Mouse (Mus musculus): ENCODE measurements around the gene Nelfb.
A peak's percentile ranks its signal among the peaks of the same experiment; 100 is the strongest.

Nelfb gene

DNA sequence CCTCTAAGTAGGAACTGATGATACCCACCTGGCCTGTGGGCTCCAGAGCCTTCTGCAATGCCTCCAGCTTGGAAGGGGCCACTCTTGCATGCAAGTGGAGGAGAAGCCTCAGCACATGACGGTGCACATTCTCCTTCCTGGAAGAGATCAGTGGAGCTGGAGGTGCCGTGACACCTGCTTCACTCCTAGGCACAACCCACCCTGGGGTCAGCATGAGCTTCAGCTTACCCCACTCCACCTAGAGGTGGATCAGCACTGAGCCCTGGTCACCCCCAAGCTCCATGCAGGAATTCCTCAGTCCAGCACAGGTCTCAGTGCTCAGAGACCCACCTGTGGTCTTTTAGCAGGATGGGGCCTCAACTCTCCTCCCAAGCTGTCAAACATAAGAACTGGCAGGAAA, 10.7 kb downstream of the Nelfb start:
- ATAC-seq (ENCODE audit: insufficient number of reproducible peaks, low FRiP score, low TSS enrichment) = no peak

DNA sequence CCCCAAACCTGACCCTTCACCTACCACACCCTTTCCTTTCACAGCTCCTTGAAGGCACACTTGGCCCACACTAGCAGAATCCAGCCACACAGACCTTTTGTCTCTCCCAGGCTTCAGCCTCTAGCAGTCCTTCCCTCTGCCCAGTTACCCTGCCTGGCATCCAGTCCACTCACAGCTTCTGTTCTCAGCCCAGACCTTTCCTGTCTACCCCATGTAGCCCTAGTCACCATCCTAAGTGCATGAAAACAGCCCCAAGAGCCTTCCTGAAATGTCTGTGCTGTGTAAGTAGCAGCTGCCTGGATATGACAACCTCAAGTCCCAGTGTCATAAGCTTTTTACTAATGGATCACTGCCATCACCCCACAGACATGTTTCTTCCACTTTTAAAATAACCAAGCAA, 13.3 kb downstream of the Nelfb start:
- ATAC-seq (ENCODE audit: insufficient number of reproducible peaks, low FRiP score, low TSS enrichment) = no peak

DNA sequence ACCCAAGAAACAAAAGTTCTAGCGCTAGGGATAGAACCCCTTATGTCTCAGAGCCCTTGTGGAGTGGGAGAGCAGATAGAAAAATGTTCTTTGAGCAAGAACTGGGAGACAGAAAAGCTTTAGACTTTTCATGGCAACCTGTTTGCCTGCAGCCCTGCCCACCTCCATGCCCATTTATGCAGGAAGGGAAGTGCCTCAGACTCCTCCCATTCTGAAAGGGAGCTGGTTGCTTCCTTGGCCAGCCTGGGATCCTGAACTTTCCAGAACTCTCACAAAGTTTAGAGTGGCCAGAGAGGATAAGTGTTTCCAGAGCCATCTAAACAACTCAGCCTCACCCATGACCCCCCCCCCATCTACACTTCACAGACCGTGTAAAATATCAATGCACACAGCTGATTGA, 14.1 kb downstream of the Nelfb start:
- no peak for ATAC-seq (ENCODE audit: insufficient number of reproducible peaks, low FRiP score, low TSS enrichment)

DNA sequence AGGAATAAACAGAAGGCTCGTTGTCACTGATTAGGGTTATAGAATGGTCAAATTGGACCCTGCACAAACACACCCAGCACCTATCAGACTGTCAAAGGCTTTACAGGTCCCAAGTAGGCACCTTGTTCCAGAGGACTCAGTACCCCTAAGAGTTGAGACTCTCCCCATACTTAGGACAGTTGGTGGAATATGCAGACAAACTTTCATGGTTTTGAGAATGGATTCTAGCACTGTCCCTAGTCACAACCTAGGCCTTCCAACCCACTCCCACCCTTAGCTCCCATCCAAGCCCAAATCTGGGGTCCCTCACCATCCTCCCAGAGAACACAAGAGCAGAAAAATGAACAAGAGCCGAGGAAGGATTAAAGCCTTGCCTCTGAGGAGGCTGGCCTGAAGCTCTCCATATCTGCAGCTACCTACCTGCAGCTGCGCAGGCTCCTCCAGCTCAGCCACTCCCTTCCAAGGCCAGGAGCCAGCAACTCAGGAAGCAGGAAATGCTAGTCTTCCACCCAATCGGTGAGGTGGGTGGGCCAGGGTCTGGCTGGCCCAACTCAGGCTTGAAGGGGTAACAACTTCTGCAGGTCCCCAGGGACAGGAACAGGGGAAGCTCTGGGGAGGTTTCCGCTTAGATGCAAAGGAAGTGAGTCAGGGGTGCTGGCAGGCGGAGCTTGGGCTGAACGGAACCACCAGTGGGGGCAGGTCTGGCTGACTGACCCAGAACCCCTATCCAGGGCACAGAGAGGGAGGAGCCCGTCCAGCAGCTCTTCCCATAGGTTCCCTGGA, 14.9 kb downstream of the Nelfb start, which contains the start of gene Tor4a:
Gene Tor4a (minus strand): TSS at position 715 of the 783 bp plus-strand sequence.
- ATAC-seq (ENCODE audit: insufficient number of reproducible peaks, low FRiP score, low TSS enrichment) = no peak

DNA sequence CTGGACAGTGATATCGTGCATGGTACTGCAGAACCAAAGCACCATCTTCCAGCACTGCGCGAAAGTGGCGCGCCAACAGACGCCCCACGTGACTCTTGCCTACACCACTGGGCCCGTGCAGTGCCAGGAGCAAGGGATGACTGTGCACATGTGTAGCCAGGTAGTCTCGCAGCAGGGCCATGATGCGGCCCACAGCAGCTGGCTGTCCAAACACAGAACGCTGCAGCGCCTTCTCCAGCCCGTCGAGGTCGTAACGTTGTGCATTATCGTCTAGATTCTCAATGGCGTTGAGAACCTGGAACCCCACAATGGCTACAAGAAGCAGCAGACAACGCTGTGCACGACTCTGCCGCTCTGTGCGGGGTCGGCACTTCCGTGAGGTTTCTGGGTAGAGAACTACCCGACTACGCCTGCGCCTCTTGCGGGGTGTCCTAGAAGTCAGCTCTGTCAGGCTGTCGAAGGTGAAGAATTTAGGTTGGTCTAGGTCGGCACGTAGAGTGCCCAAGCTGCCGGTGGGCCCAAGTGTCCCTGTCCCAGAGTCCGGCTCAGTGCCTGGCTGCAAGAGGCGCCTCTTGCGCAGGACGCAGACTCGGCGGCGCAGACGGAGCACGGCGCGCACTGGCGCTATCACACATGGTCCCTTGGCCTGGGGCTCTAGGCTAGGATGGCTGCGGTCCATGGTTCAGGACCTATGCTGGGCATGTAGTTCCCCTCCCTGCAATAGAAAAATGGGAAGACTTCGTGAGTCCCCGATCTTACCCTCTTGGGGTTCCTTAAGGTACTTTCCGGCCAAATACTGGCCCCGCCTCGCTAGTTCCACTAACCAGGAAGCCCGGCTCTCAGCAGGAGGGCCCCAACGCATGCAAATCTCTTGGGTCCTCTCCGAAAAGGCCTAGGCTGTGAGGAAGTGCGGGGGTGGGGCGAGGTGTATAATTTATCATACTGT, 15.8 kb downstream of the Nelfb start:
- no peak for ATAC-seq (ENCODE audit: insufficient number of reproducible peaks, low FRiP score, low TSS enrichment)

DNA sequence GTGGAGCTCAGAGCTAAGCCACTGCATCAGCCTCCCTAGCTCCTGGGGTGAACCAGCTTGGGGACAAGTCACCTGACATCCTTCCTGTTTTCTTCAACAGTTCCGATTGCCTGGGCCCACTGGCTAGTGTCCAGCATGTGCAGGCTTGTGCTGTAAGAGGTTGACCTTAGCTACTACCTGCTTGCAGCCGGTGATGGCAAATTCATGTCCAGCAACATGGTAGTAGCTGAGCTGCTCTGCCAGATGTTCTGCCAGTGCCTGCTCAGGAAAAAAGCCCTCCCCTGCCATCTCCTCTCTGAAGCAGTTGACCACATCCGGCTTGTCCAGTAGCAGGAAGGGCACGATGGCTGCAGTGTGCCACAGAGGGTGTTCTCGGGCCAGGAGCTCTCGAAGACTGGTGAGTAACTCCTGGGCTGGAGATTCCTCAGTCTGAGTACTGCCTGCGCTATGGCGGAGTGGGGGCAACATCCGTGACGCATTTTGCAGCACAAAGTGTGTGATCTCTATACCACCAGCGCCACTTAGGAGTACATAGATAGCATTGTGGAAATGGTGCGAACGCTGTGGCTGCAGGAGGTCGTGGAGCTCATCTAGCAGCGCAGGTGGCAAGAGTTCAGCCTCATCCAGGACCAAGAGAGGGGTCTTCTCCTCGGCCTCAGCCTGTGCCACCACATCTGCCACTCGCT, 16.7 kb downstream of the Nelfb start:
- ATAC-seq (ENCODE audit: insufficient number of reproducible peaks, low FRiP score, low TSS enrichment) = no peak

DNA sequence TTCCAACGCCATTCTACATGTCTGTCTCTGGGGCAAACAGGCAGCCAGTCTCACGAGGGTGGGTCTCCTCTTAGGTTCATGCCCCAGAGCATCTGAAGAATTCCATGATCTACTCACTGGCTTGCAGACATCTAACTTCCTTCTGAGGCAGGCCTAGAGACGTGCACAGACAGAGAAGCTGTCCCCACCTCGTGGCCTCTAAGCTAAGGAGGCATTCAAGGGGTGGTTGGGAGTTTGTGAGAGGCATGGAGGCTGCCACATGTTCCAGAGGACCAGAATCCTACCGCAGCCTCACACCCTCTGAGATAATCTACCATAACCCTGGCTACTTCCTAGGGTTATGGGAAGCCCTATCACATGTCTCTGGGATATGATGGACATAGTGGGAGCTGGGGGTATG, 17.3 kb downstream of the Nelfb start:
- ATAC-seq (ENCODE audit: insufficient number of reproducible peaks, low FRiP score, low TSS enrichment) = no peak

DNA sequence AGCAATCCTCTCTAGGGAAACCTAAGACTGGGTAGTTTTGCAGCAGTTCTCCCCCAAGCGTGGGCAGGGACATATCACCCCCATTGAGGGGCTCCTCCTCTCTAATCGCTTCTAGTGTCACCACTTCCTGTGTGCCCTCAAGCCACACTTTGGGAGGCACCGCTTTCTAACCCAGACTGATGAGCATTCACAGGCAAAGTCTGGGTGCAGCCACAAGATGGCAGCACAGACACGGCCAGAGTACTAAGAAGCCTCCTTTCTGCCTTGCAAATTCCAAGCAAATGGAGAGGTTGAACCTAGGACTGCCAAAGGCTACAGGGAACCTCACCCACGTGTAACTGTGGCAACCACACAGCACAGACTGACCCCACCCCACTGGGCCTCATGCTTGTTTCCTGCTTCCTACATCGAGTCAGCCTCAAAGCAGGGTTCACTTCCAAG, 17.9 kb downstream of the Nelfb start:
- ATAC-seq (ENCODE audit: insufficient number of reproducible peaks, low FRiP score, low TSS enrichment) = peak; percentile 93

DNA sequence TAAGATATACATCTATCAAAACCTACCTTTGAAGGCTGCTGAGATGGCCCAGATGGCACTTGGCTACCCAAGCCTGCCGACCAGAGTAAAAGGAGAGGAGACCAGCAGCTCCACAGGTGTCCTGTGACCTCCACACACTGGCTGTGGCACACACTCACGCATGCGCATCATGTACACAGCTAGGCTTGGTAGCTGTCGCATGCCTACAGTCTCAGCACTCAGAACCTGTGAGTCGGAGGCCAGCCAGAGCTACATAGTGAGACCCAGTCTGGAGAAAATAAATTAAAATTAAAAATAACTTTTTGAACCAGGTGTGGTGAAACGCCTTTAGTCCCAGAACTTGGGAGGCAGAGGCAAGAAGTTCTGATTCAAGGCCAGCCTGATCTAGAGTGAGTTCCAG, 23.4 kb downstream of the Nelfb start:
- ATAC-seq (ENCODE audit: insufficient number of reproducible peaks, low FRiP score, low TSS enrichment) = no peak

DNA sequence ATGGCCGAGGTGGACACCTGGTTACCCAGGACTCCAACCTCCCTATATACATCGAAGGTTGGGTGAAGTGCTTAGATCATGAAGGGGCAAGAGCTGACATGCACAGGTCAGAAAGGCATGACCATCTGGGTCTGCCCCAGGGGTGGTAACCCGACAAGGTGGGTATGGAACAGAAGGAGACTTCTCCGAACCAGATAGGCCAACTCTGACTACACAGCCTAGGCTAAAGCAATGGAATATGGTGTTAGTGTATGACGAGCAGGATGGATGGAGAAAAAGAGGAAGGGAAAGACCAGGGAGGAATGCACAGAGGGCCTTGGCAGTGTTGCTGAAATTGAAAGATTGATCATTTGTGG, 24.7 kb downstream of the Nelfb start:
- ATAC-seq (ENCODE audit: insufficient number of reproducible peaks, low FRiP score, low TSS enrichment) = no peak

DNA sequence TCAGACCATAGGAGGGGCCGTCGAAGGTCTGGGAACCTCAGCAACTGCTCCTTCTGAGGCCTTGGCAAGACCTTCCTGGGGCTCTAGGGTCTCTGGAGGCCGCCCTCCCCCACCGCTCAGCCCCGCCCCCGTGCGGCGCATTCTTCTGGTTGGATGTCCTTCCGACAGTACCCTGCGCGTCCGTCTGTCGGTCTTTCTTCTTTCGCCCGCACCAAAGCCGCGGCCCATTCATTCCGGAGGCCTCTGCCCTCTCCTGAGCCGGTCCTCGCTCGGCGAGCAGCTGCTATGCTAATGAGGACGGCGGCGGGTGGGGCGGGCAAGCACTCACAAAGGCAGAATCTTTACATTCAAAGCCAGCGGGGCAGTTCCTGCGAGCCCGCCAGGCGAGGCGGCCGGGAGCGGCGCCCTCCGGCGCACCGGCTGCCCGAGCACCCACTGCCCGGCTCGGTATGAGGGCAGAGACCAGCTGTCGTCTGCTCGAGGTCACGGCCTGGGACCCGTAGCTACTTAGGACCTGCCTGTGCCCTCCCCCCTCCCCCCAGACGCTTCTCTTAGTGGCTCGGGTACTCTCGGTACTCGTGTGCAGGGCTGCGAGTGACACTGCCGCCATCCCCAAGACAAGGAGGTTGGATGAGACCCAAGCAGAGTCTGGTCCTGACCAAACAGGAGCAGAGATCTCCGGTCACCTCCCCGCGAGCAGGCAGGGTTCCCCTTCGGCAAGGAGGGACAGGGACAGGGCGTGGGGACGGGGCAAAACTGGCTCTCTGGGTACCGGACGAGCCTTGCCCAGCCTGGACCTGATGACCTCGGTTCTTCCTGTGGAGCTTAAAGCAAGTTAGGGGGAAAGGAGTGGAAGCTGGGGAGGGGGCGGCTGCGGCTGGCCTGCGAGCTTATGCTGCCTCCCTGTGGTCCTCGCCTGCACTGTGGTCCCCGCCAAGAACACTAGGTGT, 25.4 kb downstream of the Nelfb start:
- ATAC-seq (ENCODE audit: insufficient number of reproducible peaks, low FRiP score, low TSS enrichment) = no peak

DNA sequence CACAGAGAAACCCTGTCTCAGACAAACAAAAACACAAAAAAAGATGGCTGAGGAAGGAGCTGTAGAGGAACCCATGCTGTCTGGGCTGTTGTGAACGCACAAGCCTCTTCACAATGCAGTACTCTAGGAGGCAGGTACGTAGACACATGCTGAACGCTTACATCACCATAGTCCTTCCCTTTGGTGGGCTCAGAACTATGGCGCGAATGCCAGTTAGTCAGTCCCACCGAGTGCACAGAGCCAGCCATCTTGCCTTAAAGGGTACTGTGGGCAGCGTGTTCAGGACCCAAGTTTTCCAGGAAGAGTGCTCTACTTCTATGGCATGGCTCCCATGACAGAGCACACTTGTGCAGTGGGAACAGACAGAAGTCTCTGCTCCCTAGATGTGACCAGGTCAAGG, 26.8 kb downstream of the Nelfb start:
- no peak for ATAC-seq (ENCODE audit: insufficient number of reproducible peaks, low FRiP score, low TSS enrichment)

DNA sequence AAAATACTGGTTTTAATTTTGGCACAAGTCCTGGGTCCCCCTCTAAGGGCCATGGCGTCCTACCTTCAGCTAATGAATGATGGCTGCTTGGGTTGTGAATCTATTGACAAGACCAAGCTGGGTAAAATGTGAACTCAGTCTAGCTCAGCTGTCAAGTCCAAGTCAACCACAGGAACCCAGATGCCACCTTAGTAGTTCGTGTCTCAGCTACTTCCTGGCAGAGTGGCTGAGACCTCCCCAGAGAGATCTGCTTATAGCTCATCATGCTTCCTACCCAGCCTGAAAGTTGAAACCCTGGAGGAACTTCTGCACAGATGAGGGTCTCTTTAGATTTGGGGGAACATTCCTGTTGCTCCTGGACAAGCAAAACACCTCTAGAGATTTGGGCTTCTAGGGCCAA, 28.0 kb downstream of the Nelfb start:
- ATAC-seq (ENCODE audit: insufficient number of reproducible peaks, low FRiP score, low TSS enrichment) = no peak

DNA sequence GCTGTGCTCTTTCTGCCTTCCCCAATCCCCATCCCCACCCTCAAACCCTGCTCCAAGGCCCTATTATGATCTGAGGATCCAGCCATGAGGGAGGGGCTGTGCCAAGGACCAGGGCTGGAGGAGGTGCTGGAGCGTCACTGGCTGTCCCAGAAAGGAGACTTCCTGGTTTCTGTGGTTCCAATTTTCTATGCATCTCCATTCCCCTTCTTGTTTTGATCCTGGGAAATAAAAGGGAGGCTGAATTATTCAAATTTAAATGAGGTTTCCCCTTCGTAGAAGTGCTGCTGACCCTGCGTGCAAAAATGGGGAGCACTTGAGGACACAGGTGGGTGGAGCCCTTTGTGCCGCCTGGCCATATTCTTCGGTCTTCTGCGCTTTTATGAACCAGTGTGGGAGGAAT, 28.6 kb downstream of the Nelfb start:
- no peak for ATAC-seq (ENCODE audit: insufficient number of reproducible peaks, low FRiP score, low TSS enrichment)

DNA sequence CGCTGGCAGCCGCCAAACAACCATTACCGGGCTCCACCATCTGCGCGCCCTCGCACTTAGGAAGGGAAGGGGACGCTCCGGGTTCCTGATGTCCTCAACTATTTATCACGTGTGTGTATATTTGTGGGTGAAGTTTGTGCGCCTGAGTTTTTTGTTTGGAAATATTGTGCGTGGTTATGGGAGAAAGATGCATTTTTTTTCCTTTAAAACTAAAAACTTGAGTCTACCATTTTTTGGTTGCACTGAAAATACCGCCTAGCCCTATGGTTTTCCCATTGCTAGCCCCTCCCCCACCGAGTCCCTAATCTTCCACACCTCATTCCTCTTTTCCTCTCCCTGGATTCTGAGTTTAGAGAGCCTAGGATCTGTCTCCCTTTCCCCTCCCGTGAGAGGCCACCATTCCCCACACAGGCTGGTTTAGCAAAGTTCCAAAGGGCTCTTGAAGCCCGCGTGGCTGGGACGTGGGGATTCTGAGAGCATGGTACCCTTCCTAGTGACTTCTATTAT, 29.3 kb downstream of the Nelfb start:
- no peak for ATAC-seq (ENCODE audit: insufficient number of reproducible peaks, low FRiP score, low TSS enrichment)

DNA sequence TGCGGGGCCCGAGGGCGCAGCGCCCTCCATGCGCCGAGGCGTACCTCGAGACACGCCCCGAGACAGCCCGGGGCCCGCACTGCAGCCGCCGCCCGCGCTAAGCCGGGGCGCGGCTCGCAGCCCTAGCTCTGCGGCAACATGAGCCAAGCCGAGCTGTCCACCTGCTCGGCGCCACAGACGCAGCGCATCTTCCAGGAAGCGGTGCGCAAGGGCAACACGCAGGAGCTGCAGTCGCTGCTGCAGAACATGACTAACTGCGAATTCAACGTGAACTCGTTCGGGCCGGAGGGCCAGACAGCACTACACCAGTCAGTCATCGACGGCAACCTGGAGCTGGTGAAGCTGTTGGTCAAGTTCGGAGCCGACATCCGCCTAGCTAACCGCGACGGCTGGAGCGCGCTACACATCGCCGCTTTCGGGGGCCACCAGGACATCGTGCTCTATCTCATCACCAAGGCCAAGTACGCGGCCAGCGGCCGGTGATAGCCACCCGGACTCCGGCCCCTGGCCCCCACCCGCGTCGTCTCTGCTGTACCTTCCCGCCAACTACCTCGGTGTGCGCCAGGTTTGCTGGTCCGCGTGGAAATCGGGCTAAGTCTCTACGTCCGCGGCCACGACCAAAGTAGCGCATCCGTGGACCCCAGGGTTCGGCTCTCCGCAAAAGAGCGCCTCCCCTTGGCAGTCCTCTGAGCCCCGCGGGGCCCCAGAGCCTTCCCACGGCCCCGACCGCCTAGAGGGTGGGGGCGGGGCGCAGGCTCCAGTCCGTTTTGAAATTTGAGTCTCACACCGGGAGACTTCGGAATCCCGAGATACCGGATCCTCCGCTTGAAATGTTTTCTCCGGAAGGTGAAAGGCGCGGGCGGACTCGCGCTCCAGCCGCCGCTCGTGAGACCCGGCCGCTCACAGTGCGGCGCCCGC, 30.1 kb downstream of the Nelfb start:
- ATAC-seq (ENCODE audit: insufficient number of reproducible peaks, low FRiP score, low TSS enrichment) = no peak

DNA sequence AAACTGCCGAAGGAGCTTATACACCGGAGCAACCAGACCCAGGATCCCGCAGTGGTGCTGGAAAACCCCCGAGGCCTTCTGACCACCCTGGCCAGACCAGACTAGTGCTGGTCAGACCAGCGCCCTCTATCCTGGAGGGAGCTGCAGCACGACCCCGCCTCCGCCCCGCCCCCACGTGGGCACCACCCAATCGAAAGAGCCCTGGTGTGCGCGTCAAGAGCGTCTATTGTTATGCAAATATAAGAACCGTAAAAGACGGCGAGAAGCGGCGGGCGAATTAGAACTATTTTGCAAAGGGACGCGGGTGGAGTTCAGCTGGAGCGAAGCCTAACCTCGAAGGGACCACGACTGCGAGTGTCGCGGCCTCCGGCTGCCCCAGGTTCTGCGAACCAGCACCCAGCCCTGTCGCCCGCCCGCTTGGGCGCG, 30.8 kb downstream of the Nelfb start, which contains the start of gene Nrarp:
Gene Nrarp (plus strand): TSS at position 281 of the 426 bp plus-strand sequence.
- peak; percentile 54; the same call in 1 of the 2 replicates for ATAC-seq (ENCODE audit: insufficient number of reproducible peaks, low FRiP score, low TSS enrichment)

DNA sequence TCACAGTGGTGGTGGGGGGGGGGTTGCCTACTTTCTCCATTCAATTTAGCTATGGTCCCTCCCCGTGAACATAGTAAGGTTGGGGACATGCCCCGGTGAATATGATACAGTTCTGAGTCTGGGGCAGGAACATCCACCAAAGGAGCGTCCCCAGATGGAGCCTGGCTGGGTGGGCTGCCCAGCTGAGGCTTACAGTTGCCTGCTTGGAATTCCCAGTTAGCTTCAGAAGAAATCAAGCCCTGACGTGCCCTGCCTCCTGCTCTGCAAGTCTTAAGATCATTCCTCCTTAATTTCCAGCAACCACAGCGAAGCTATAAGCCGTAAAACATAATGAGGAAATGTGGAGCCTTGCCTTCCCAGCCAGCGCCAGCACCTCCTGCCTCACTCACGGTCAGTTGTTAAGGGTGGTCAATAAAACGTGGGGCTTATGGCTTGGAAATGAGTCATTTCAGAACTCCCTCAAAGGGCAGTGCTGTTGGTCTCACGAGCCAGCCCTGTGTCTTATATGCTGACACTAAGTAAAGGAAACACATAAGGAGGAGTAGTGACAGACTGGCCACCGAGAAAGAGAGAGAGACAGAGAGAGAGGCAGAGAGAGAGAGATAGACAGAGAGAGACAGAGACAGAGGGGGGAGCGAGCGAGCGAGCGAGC, 31.6 kb downstream of the Nelfb start:
- ATAC-seq (ENCODE audit: insufficient number of reproducible peaks, low FRiP score, low TSS enrichment) = no peak
